8 mouse cellular contexts compared by ENCODE assay signal in the genomic region with DNA sequence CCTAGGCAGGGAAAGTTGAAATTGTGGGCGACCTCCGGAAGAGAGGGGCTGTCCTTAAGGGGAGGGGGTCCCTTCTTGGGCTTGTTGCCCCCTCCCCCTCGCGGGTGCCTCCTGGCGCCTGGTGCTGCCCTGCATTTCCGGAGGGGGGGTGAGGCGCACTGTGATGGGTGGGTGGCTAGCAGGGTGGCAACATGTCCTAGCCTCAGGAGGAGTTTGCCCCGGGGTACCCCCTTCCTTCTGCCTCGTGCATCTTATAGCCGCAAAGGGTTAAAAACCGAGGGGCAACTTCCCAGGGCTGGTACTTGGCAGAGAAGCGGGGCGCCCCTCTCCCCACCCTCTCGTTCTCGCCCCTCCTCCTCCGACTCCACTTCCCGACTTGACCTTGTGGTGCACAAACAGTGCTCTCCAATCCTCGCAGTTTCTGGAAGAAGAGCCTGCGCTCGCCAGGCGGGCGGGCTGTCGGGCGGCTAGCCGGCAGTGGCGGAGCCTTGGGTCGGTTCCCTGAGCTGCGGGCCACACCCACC. TPM values are rescaled to one million over a fixed set of nuclear protein-coding genes. Genes with fewer than 3 reads are reported as not detected.
DNase-seq lines count a peak whose midpoint lies in the region; ATAC-seq lines count a peak whose summit lies in the region.

No protein-coding gene starts in this region.

- no peaks in the 10 kb centered on the region for H3K9me3 ChIP-seq in hindbrain, embryonic 15.5 days

- H3K4me3 ChIP-seq in hindbrain, embryonic 15.5 days = peak overlapping the region; percentile 75

- ATAC-seq in hindbrain, embryonic 15.5 days (ENCODE audit: low FRiP score, low read depth) = 0 out of 2 replicates have a peak, but pooled peaks have one; percentile 13

- peak overlapping the region; percentile 100 for H3K4me2 ChIP-seq in hindbrain, embryonic 15.5 days

- no peak overlapping the region for H3K27ac ChIP-seq in hindbrain, embryonic 15.5 days (replicated peaks)

- H3K4me1 ChIP-seq in hindbrain, embryonic 15.5 days (replicated peaks) = peaks cover 29% of the 10 kb centered on the region

- H3K36me3 ChIP-seq in hindbrain, embryonic 15.5 days = no peaks in the 10 kb centered on the region

- under 1% methylated on average over 28 of the region's 28 CpGs for WGBS in hindbrain, embryonic 15.5 days

- H3K9ac ChIP-seq in hindbrain, embryonic 15.5 days = peak overlapping the region; percentile 62; the same call in 1 of the 2 replicates

- H3K27me3 ChIP-seq in hindbrain, embryonic 15.5 days = 0 out of 2 replicates have a peak, but pooled peaks cover 3% of the 10 kb centered on the region

- peak; percentile 89 for DNase-seq in MN1 (ENCODE audit: low spot score)
- DNase-seq in cerebellum, postnatal 14 days = peak; percentile 53 to 54
- DNase-seq in gastrocnemius, adult 18-20 months (ENCODE audit: low spot score) = peak; percentile 91
- peak; percentile 66 for DNase-seq in left cerebral cortex, adult 11 months (ENCODE audit: low spot score)
- peak; percentile 93 for DNase-seq in lung, postnatal 25 days (ENCODE audit: low spot score)
- peak; percentile 61 for DNase-seq in retina, postnatal 1 day
- DNase-seq in urinary bladder, adult 18-20 months (ENCODE audit: low spot score in 2 of 2) = peak; percentile 79 to 86

RNA-seq across cellular contexts. Expression of a gene that starts 1.1 kb away (rescaled TPM):
- total RNA-seq in gastrocnemius, adult 18-20 months (2021) = 1 to 10 TPM; 6.5 to 9.4 TPM
- 0.69 and 0.71 TPM in 2 replicates for polyA plus RNA-seq in hindbrain, embryonic 15.5 days (2015; fragmentation: Nextera tagmentation; extraction: Ambion mirVana)
